Mouse (Mus musculus) lung, postnatal 0 days (tissue): ENCODE measurements around the gene Ppfia4.

Experiments
- CTCF ChIP-seq: IDR thresholded peaks from 2 replicates; pipeline ENCODE4 v1.5.1; 2016; ENCODE audit warnings: antibody characterized with exemption, mild to moderate bottlenecking
- EP300 ChIP-seq: IDR thresholded peaks from 2 replicates; pipeline ENCODE4 v1.6.1; 2016; ENCODE audit warnings: antibody characterized with exemption, mild to moderate bottlenecking, control low read depth

GRCm38 (mm10) chr1:134381795-134382625 is 49.3 kb upstream of the Ppfia4 start:
- TF ChIP-seq CTCF (no peak), EP300 (no peak)
